Mouse (Mus musculus): ENCODE measurements around the gene Olfr1225. TPM values are rescaled to one million over a fixed set of nuclear protein-coding genes. Genes with fewer than 3 reads are reported as not detected.
"Not testable (repeated sequence)": the region's sequence is repeated elsewhere in the genome, so short reads cannot be mapped to it uniquely, and the experiment has no call there.

Gene Olfr1225
- total RNA-seq (2014; rRNA removed) (not detected in 2 replicates), polyA plus RNA-seq (2015; fragmentation: Nextera tagmentation; extraction: Ambion mirVana) (not detected in 2 replicates)

DNA sequence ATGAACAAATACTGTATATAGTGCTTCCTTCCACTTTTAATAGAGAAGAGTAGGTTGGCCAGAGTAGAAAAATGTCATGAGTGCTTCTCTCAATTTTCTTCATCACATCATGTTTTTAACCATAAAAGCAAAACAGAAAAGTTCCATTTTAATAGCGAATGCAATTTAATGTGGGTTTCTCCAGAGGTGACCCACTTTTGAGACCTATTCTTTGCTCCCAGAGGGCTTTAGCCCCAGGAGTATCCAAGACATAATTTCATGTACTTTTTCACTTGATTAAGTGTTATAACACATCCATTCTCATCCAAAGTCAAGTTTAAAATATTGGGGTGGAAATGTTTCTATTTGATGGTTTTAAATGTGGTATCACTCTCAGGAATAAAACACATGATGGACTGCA lies at the start of gene Olfr1225:
TSS of gene Olfr1225 (minus strand) at position 101 of the 400 bp plus-strand sequence.
- no peaks in the 10 kb centered on the region for H3K36me3 ChIP-seq (ENCODE audit: insufficient read depth, low read length)
- H3K27ac ChIP-seq, result no peak within 1 kb of the TSS
- H3K9me3 ChIP-seq (ENCODE audit: low read length), result no peaks in the 10 kb centered on the region
- DNase-seq (ENCODE audit: low spot score) (no peak), ATAC-seq (no peak)
- no peaks in the 10 kb centered on the region for H3K4me1 ChIP-seq (ENCODE audit: insufficient read depth, low read length)
- no peak for TF ChIP-seq CTCF (IDR thresholded peaks at IDR 0.05; ENCODE audit: low read depth)
- 93% methylated on average over 1 of the region's 1 CpGs for WGBS
- H3K27me3 ChIP-seq (ENCODE audit: insufficient read depth, low read length), result no peaks in the 10 kb centered on the region
- H3K4me3 ChIP-seq (ENCODE audit: low read length), result no peak within 1 kb of the TSS
- H3K4me2 ChIP-seq (ENCODE audit: low read depth, low read length), result no peak within 1 kb of the TSS
- no peak within 1 kb of the TSS for H3K9ac ChIP-seq (replicated peaks; ENCODE audit: low read length)

GRCm38 (mm10) chr2:89199948-89200347 lies 25.5 kb upstream of the Olfr1225 start, which contains the start of gene Olfr1226:
Gene Olfr1226, minus strand, starts transcription at chr2:89200048.
- Histone ChIP-seq H3K4me2 (ENCODE audit: low read depth, low read length) (no peak within 1 kb of the TSS), H3K27me3 (ENCODE audit: insufficient read depth, low read length) (no peaks in the 10 kb centered on the region), H3K4me3 (ENCODE audit: low read length) (no peak within 1 kb of the TSS), H3K27ac (no peak within 1 kb of the TSS), H3K9ac (replicated peaks; ENCODE audit: low read length) (no peak within 1 kb of the TSS), H3K9me3 (ENCODE audit: low read length) (no peaks in the 10 kb centered on the region), H3K4me1 (ENCODE audit: insufficient read depth, low read length) (no peaks in the 10 kb centered on the region), H3K36me3 (ENCODE audit: insufficient read depth, low read length) (no peaks in the 10 kb centered on the region)
- TF ChIP-seq CTCF (IDR thresholded peaks at IDR 0.05; ENCODE audit: low read depth), result no peak
- DNase-seq (ENCODE audit: low spot score) (no peak), ATAC-seq (no peak)
- WGBS, result 56% methylated on average over 2 of the region's 2 CpGs

- no peak for TF ChIP-seq CTCF (IDR thresholded peaks at IDR 0.05; ENCODE audit: low read depth)
- DNase-seq (ENCODE audit: low spot score) (no peak), ATAC-seq (no peak)
- Histone ChIP-seq H3K9ac (replicated peaks; ENCODE audit: low read length) (no peak overlapping the region), H3K27me3 (ENCODE audit: insufficient read depth, low read length) (no peaks in the 10 kb centered on the region), H3K4me1 (ENCODE audit: insufficient read depth, low read length) (no peaks in the 10 kb centered on the region), H3K36me3 (ENCODE audit: insufficient read depth, low read length) (no peaks in the 10 kb centered on the region), H3K27ac (no peak overlapping the region), H3K4me3 (ENCODE audit: low read length) (no peak overlapping the region), H3K4me2 (ENCODE audit: low read depth, low read length) (no peak overlapping the region), H3K9me3 (ENCODE audit: low read length) (no peaks in the 10 kb centered on the region)
- 93% methylated on average over 3 of the region's 3 CpGs for WGBS
These were observed 22.0 kb upstream of the Olfr1225 start for GRCm38 (mm10) chr2:89196325-89196982.

- H3K4me1 ChIP-seq (ENCODE audit: insufficient read depth, low read length); H3K36me3 ChIP-seq (ENCODE audit: insufficient read depth, low read length); H3K9ac ChIP-seq (replicated peaks; ENCODE audit: low read length); H3K4me2 ChIP-seq (ENCODE audit: low read depth, low read length); DNase-seq (ENCODE audit: low spot score); H3K27me3 ChIP-seq (ENCODE audit: insufficient read depth, low read length); H3K27ac ChIP-seq; ATAC-seq; H3K4me3 ChIP-seq (ENCODE audit: low read length); H3K9me3 ChIP-seq (ENCODE audit: low read length): not testable (repeated sequence)
- WGBS, result 94% methylated on average over 4 of the region's 4 CpGs
These were observed 9.8 kb downstream of the Olfr1225 start for GRCm38 (mm10) chr2:89164711-89165110.

DNA sequence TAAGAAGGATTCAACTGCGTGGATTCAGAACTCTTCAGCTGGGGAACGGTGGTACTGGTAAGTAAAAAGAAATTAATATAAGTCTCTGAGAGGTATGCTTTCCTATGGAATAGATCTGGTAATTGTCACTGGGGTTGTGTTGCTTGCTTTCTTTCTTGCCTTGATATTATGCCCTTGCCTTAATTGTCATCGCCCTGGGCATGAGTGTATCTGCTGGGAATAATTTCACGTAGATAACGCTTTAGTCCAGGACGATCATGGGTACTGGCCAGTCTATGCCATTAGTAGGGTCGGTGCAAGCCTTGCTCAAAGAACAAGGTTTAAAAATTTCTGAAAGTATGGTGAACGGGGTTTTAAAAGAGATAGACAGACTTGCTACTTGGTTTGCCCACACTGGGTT lies 10.5 kb downstream of the Olfr1225 start, which contains the start of gene Olfr1224-ps1:
TSS of gene Olfr1224-ps1 (minus strand) at position 101 of the 400 bp plus-strand sequence.
- 93% methylated on average over 8 of the region's 8 CpGs for WGBS
- ATAC-seq, result not testable (repeated sequence)

DNA sequence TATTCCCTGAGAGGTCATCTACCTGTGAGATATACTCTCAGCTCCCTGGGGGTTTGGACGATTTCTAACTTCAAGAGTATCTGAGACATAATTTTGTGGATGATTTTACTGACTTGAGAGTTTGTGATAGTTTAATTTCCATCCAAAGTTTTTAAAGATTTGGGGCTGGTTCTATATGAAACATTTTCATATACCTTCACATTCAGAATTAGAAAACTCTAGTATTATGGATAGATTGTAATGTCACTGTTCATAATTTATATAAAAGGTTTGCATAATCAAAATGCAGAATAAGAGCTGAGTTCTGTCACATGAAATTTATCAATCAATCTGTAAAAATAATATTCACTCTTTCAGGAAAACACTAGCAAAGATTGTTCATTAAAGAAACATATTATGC lies 23.0 kb downstream of the Olfr1225 start, which contains the start of gene Olfr1223:
TSS of gene Olfr1223 (minus strand) at position 101 of the 400 bp plus-strand sequence.
- no peaks in the 10 kb centered on the region for H3K9me3 ChIP-seq (ENCODE audit: low read length)
- ATAC-seq (no peak), DNase-seq (ENCODE audit: low spot score) (no peak)
- 55% methylated on average over 1 of the region's 1 CpGs for WGBS
- H3K4me2 ChIP-seq (ENCODE audit: low read depth, low read length), result no peak within 1 kb of the TSS
- no peak within 1 kb of the TSS for H3K27ac ChIP-seq
- H3K27me3 ChIP-seq (ENCODE audit: insufficient read depth, low read length), result no peaks in the 10 kb centered on the region
- no peak for TF ChIP-seq CTCF (IDR thresholded peaks at IDR 0.05; ENCODE audit: low read depth)
- H3K9ac ChIP-seq (replicated peaks; ENCODE audit: low read length), result no peak within 1 kb of the TSS
- H3K4me1 ChIP-seq (ENCODE audit: insufficient read depth, low read length), result no peaks in the 10 kb centered on the region
- no peak within 1 kb of the TSS for H3K4me3 ChIP-seq (ENCODE audit: low read length)
- no peaks in the 10 kb centered on the region for H3K36me3 ChIP-seq (ENCODE audit: insufficient read depth, low read length)

More for the DNA sequence above, 10.5 kb downstream of the Olfr1225 start, which contains the start of gene Olfr1224-ps1:
- not testable (repeated sequence) for H3K27ac ChIP-seq; H3K27me3 ChIP-seq (ENCODE audit: insufficient read depth, low read length); H3K4me2 ChIP-seq (ENCODE audit: low read depth, low read length); H3K9me3 ChIP-seq (ENCODE audit: low read length); H3K9ac ChIP-seq (replicated peaks; ENCODE audit: low read length); H3K4me3 ChIP-seq (ENCODE audit: low read length); H3K4me1 ChIP-seq (ENCODE audit: insufficient read depth, low read length); H3K36me3 ChIP-seq (ENCODE audit: insufficient read depth, low read length); DNase-seq (ENCODE audit: low spot score)

DNA sequence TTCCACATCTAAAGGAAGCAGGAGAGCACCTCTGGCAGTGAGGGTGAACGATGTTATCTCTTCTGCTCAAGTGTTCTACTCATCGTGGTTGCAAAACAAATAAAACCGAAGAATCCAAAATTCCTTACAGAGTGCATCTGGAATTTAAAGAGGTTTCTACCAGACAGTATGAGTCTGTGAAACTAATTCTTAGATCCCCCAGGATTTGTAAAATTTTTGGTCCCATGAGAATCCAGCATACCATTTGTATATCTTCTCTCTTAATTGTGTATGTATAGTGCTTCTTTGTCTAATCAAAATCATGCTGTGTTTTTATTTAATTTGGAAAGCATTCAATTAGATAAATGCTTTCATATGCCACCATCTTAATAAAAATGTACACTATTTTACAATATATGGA lies 41.5 kb downstream of the Olfr1225 start, which contains the start of gene Olfr1222:
TSS of gene Olfr1222 (minus strand) at position 101 of the 400 bp plus-strand sequence.
- no peak within 1 kb of the TSS for H3K9ac ChIP-seq (replicated peaks; ENCODE audit: low read length)
- ATAC-seq (no peak), DNase-seq (ENCODE audit: low spot score) (no peak)
- TF ChIP-seq CTCF (IDR thresholded peaks at IDR 0.05; ENCODE audit: low read depth), result no peak
- no peaks in the 10 kb centered on the region for H3K36me3 ChIP-seq (ENCODE audit: insufficient read depth, low read length)
- H3K4me3 ChIP-seq (ENCODE audit: low read length), result no peak within 1 kb of the TSS
- no peak within 1 kb of the TSS for H3K4me2 ChIP-seq (ENCODE audit: low read depth, low read length)
- no peak within 1 kb of the TSS for H3K27ac ChIP-seq
- H3K4me1 ChIP-seq (ENCODE audit: insufficient read depth, low read length), result no peaks in the 10 kb centered on the region
- H3K27me3 ChIP-seq (ENCODE audit: insufficient read depth, low read length), result no peaks in the 10 kb centered on the region
- WGBS, result 80% methylated on average over 3 of the region's 3 CpGs
- no peaks in the 10 kb centered on the region for H3K9me3 ChIP-seq (ENCODE audit: low read length)

Other genes with a start within 250 kb of the Olfr1225 start
- gene Olfr1211, start 236.6 kb downstream of the Olfr1225 start, total RNA-seq (2014; rRNA removed), result not detected in 2 replicates
- gene Olfr1211, start 236.6 kb downstream of the Olfr1225 start, polyA plus RNA-seq (2015; fragmentation: Nextera tagmentation; extraction: Ambion mirVana), result not detected in 2 replicates
- gene Olfr1212, start 220.7 kb downstream of the Olfr1225 start, total RNA-seq (2014; rRNA removed), result not detected in 2 replicates
- gene Olfr1212, start 220.7 kb downstream of the Olfr1225 start, polyA plus RNA-seq (2015; fragmentation: Nextera tagmentation; extraction: Ambion mirVana), result not detected in 2 replicates
- gene Gm13762, start 194.4 kb downstream of the Olfr1225 start, total RNA-seq (2014; rRNA removed), result not detected in 2 replicates
- not detected in 2 replicates for gene Gm13762, start 194.4 kb downstream of the Olfr1225 start, polyA plus RNA-seq (2015; fragmentation: Nextera tagmentation; extraction: Ambion mirVana)
- not detected in 2 replicates for gene Olfr1214, start 182.0 kb downstream of the Olfr1225 start, total RNA-seq (2014; rRNA removed)
- gene Olfr1214, start 182.0 kb downstream of the Olfr1225 start, polyA plus RNA-seq (2015; fragmentation: Nextera tagmentation; extraction: Ambion mirVana), result not detected in 2 replicates
- not detected in 2 replicates for gene Olfr1215, start 167.7 kb downstream of the Olfr1225 start, total RNA-seq (2014; rRNA removed)
- not detected in 2 replicates for gene Olfr1215, start 167.7 kb downstream of the Olfr1225 start, polyA plus RNA-seq (2015; fragmentation: Nextera tagmentation; extraction: Ambion mirVana)
- gene Olfr1216, start 156.3 kb downstream of the Olfr1225 start, total RNA-seq (2014; rRNA removed), result not detected in 2 replicates
- not detected in 2 replicates for gene Olfr1216, start 156.3 kb downstream of the Olfr1225 start, polyA plus RNA-seq (2015; fragmentation: Nextera tagmentation; extraction: Ambion mirVana)
- gene Olfr1217, start 142.6 kb downstream of the Olfr1225 start, total RNA-seq (2014; rRNA removed), result not detected in 2 replicates
- not detected in 2 replicates for gene Olfr1217, start 142.6 kb downstream of the Olfr1225 start, polyA plus RNA-seq (2015; fragmentation: Nextera tagmentation; extraction: Ambion mirVana)
- gene Olfr1218, start 113.5 kb downstream of the Olfr1225 start, total RNA-seq (2014; rRNA removed), result not detected in 2 replicates
- not detected in 2 replicates for gene Olfr1218, start 113.5 kb downstream of the Olfr1225 start, polyA plus RNA-seq (2015; fragmentation: Nextera tagmentation; extraction: Ambion mirVana)
- gene Olfr1219, start 91.2 kb downstream of the Olfr1225 start, total RNA-seq (2014; rRNA removed), result not detected in 2 replicates
- not detected in 2 replicates for gene Olfr1219, start 91.2 kb downstream of the Olfr1225 start, polyA plus RNA-seq (2015; fragmentation: Nextera tagmentation; extraction: Ambion mirVana)
- gene Olfr1220, start 67.8 kb downstream of the Olfr1225 start, total RNA-seq (2014; rRNA removed), result not detected in 2 replicates
- not detected in 2 replicates for gene Olfr1220, start 67.8 kb downstream of the Olfr1225 start, polyA plus RNA-seq (2015; fragmentation: Nextera tagmentation; extraction: Ambion mirVana)
- gene Olfr1221, start 57.4 kb downstream of the Olfr1225 start, total RNA-seq (2014; rRNA removed), result not detected in 2 replicates
- gene Olfr1221, start 57.4 kb downstream of the Olfr1225 start, polyA plus RNA-seq (2015; fragmentation: Nextera tagmentation; extraction: Ambion mirVana), result not detected in 2 replicates
- not detected in 2 replicates for gene Olfr1222, start 41.6 kb downstream of the Olfr1225 start, total RNA-seq (2014; rRNA removed)
- gene Olfr1222, start 41.6 kb downstream of the Olfr1225 start, polyA plus RNA-seq (2015; fragmentation: Nextera tagmentation; extraction: Ambion mirVana), result not detected in 2 replicates
- gene Olfr1223, start 23.1 kb downstream of the Olfr1225 start, total RNA-seq (2014; rRNA removed), result not detected in 2 replicates
- gene Olfr1223, start 23.1 kb downstream of the Olfr1225 start, polyA plus RNA-seq (2015; fragmentation: Nextera tagmentation; extraction: Ambion mirVana), result not detected in 2 replicates
- not detected in 2 replicates for gene Olfr1224-ps1, start 10.6 kb downstream of the Olfr1225 start, total RNA-seq (2014; rRNA removed)
- gene Olfr1224-ps1, start 10.6 kb downstream of the Olfr1225 start, polyA plus RNA-seq (2015; fragmentation: Nextera tagmentation; extraction: Ambion mirVana), result not detected in 2 replicates
- not detected in 2 replicates for gene Olfr1226, start 25.4 kb upstream of the Olfr1225 start, total RNA-seq (2014; rRNA removed)
- not detected in 2 replicates for gene Olfr1226, start 25.4 kb upstream of the Olfr1225 start, polyA plus RNA-seq (2015; fragmentation: Nextera tagmentation; extraction: Ambion mirVana)
- not detected in 2 replicates for gene Olfr1228, start 79.4 kb upstream of the Olfr1225 start, total RNA-seq (2014; rRNA removed)
- gene Olfr1228, start 79.4 kb upstream of the Olfr1225 start, polyA plus RNA-seq (2015; fragmentation: Nextera tagmentation; extraction: Ambion mirVana), result not detected in 2 replicates
- gene Olfr1229, start 113.3 kb upstream of the Olfr1225 start, total RNA-seq (2014; rRNA removed), result not detected in 2 replicates
- gene Olfr1229, start 113.3 kb upstream of the Olfr1225 start, polyA plus RNA-seq (2015; fragmentation: Nextera tagmentation; extraction: Ambion mirVana), result not detected in 2 replicates
- not detected in 2 replicates for gene Olfr1230, start 122.6 kb upstream of the Olfr1225 start, total RNA-seq (2014; rRNA removed)
- gene Olfr1230, start 122.6 kb upstream of the Olfr1225 start, polyA plus RNA-seq (2015; fragmentation: Nextera tagmentation; extraction: Ambion mirVana), result not detected in 2 replicates
- not detected in 2 replicates for gene Olfr1231, start 132.4 kb upstream of the Olfr1225 start, total RNA-seq (2014; rRNA removed)
- gene Olfr1231, start 132.4 kb upstream of the Olfr1225 start, polyA plus RNA-seq (2015; fragmentation: Nextera tagmentation; extraction: Ambion mirVana), result not detected in 2 replicates
- gene Olfr1232, start 155.0 kb upstream of the Olfr1225 start, total RNA-seq (2014; rRNA removed), result not detected in 2 replicates
- not detected in 2 replicates for gene Olfr1232, start 155.0 kb upstream of the Olfr1225 start, polyA plus RNA-seq (2015; fragmentation: Nextera tagmentation; extraction: Ambion mirVana)
- gene Olfr1233, start 167.7 kb upstream of the Olfr1225 start, total RNA-seq (2014; rRNA removed), result not detected in 2 replicates
- gene Olfr1233, start 167.7 kb upstream of the Olfr1225 start, polyA plus RNA-seq (2015; fragmentation: Nextera tagmentation; extraction: Ambion mirVana), result not detected in 2 replicates
- gene Olfr1234, start 190.2 kb upstream of the Olfr1225 start, total RNA-seq (2014; rRNA removed), result not detected in 2 replicates
- not detected in 2 replicates for gene Olfr1234, start 190.2 kb upstream of the Olfr1225 start, polyA plus RNA-seq (2015; fragmentation: Nextera tagmentation; extraction: Ambion mirVana)
- gene Olfr1238, start 235.0 kb upstream of the Olfr1225 start, total RNA-seq (2014; rRNA removed), result not detected in 2 replicates
- not detected in 2 replicates for gene Olfr1238, start 235.0 kb upstream of the Olfr1225 start, polyA plus RNA-seq (2015; fragmentation: Nextera tagmentation; extraction: Ambion mirVana)
- gene Olfr1239, start 245.7 kb upstream of the Olfr1225 start, total RNA-seq (2014; rRNA removed), result not detected in 2 replicates
- gene Olfr1239, start 245.7 kb upstream of the Olfr1225 start, polyA plus RNA-seq (2015; fragmentation: Nextera tagmentation; extraction: Ambion mirVana), result not detected in 2 replicates

All from hindbrain, postnatal 0 days (tissue).